Comparison of ENCODE assay signal across 8 mouse cellular contexts in genomic region chr7:28378066-28378690, GRCm38 (mm10). TPM values are rescaled to one million over a fixed set of nuclear protein-coding genes. Genes with fewer than 3 reads are reported as not detected.
DNase-seq lines count a peak whose midpoint lies in the region; ATAC-seq and TF ChIP-seq lines count a peak whose summit lies in the region.

No protein-coding gene starts in this region.

- 21% methylated on average over 32 of the region's 32 CpGs for WGBS in lung, embryonic 14.5 days
- WGBS in spleen, adult 2 months = under 1% methylated on average over 32 of the region's 32 CpGs

- no peak for TF ChIP-seq POLR2A in spleen, adult 2 months (IDR thresholded peaks at IDR 0.05; ENCODE audit: low read depth, low read length)

- H3K4me3 ChIP-seq in lung, embryonic 14.5 days (ENCODE audit: low read depth, low read length) = peak overlapping the region; percentile 76
- peak overlapping the region; percentile 74 for H3K4me3 ChIP-seq in spleen, adult 2 months (ENCODE audit: extremely low read depth, insufficient read depth, insufficient read length)

- H3K4me1 ChIP-seq in lung, embryonic 14.5 days (ENCODE audit: insufficient read depth) = peaks cover 44% of the 10 kb centered on the region
- peaks cover 16% of the 10 kb centered on the region for H3K4me1 ChIP-seq in spleen, adult 2 months (ENCODE audit: control insufficient read depth, insufficient read depth, insufficient read length)

- no peak for TF ChIP-seq CTCF in lung, embryonic 14.5 days (IDR thresholded peaks at IDR 0.05; ENCODE audit: low read depth)
- TF ChIP-seq CTCF in spleen, adult 2 months (IDR thresholded peaks at IDR 0.05; ENCODE audit: extremely low read depth, insufficient read depth, insufficient read length, insufficient replicate concordance) = no peak

- peaks cover 11% of the 10 kb centered on the region for H3K36me3 ChIP-seq in lung, embryonic 14.5 days (ENCODE audit: insufficient read depth)
- peaks cover 16% of the 10 kb centered on the region for H3K36me3 ChIP-seq in spleen, adult 2 months (ENCODE audit: control insufficient read depth, insufficient read depth, low read length)

- H3K4me2 ChIP-seq in lung, embryonic 14.5 days = peak overlapping the region; percentile 92

- H3K9me3 ChIP-seq in lung, embryonic 14.5 days (ENCODE audit: low read depth, low read length) = no peaks in the 10 kb centered on the region

- peak overlapping the region; percentile 85 for H3K9ac ChIP-seq in lung, embryonic 14.5 days

- no peaks in the 10 kb centered on the region for H3K27me3 ChIP-seq in lung, embryonic 14.5 days (ENCODE audit: insufficient read depth, low read length)
- H3K27me3 ChIP-seq in spleen, adult 2 months (ENCODE audit: control insufficient read depth, insufficient read depth, low read length) = no peaks in the 10 kb centered on the region

- no peak for ATAC-seq in lung, embryonic 14.5 days (ENCODE audit: insufficient read depth)
- ATAC-seq in megakaryocyte progenitor cell, adult 5-6 weeks (replicated peaks; ENCODE audit: poor library complexity) = no peak

- peak; percentile 74 for DNase-seq in 3134 (ENCODE audit: extremely low read depth, insufficient read length, low spot score)
- peak; percentile 51 for DNase-seq in adrenal gland, adult 8-10 months
- peak; percentile 98 for DNase-seq in heart, adult 11 months
- DNase-seq in kidney, adult 11 months = peak; percentile 88
- DNase-seq in lung, embryonic 14.5 days = peak; percentile 67
- DNase-seq in spleen, adult 2 months (ENCODE audit: low read depth in 1 of 2, low spot score in 2 of 2) = peak; percentile 53 to 76
- no peak for DNase-seq in ovary, adult 18-20 months (ENCODE audit: low spot score)

- peak overlapping the region; percentile 97 for H3K27ac ChIP-seq in lung, embryonic 14.5 days (ENCODE audit: low read depth)
- peak overlapping the region; percentile 97 for H3K27ac ChIP-seq in spleen, adult 2 months (ENCODE audit: insufficient read depth, low read length)

RNA-seq across cellular contexts. Expression of gene Zfp36, which starts 1.9 kb away (rescaled TPM):
- total RNA-seq in adrenal gland, adult 8-10 months (2022) = 10 to 100 TPM; 12.8 to 33.6 (median 21.5) TPM
- 12.9 and 13.2 TPM in 2 replicates for polyA plus RNA-seq in lung, embryonic 14.5 days (2014; fragmentation: Nextera tagmentation; extraction: Ambion mirVana)
- 106 and 138 TPM in 2 replicates for polyA plus RNA-seq in spleen, adult 2 months (2012; rRNA removed)
- total RNA-seq in megakaryocyte progenitor cell, adult 5-6 weeks (2015) = 87.3 and 149 TPM in 2 replicates
- 26.0 and 46.4 TPM in 2 replicates for total RNA-seq in megakaryocyte progenitor cell, adult 5-6 weeks (2017)

RNA-seq across cellular contexts. Expression of gene Plekhg2, which starts 5.8 kb away (rescaled TPM):
- total RNA-seq in adrenal gland, adult 8-10 months (2022) = 10 to 100 TPM; 13.6 to 28.9 (median 20.9) TPM
- 74.1 and 75.1 TPM in 2 replicates for polyA plus RNA-seq in lung, embryonic 14.5 days (2014; fragmentation: Nextera tagmentation; extraction: Ambion mirVana)
- polyA plus RNA-seq in spleen, adult 2 months (2012; rRNA removed) = 64.0 and 66.4 TPM in 2 replicates
- total RNA-seq in megakaryocyte progenitor cell, adult 5-6 weeks (2015) = 2.9 and 4.3 TPM in 2 replicates
- 2.0 and 2.1 TPM in 2 replicates for total RNA-seq in megakaryocyte progenitor cell, adult 5-6 weeks (2017)

RNA-seq across cellular contexts. Expression of gene Med29, which starts 14.3 kb away (rescaled TPM):
- total RNA-seq in adrenal gland, adult 8-10 months (2022) = 10 to 100 TPM; 24.5 to 44.1 (median 29.5) TPM
- polyA plus RNA-seq in lung, embryonic 14.5 days (2014; fragmentation: Nextera tagmentation; extraction: Ambion mirVana) = 45.9 and 49.1 TPM in 2 replicates
- 26.6 and 31.5 TPM in 2 replicates for polyA plus RNA-seq in spleen, adult 2 months (2012; rRNA removed)
- 30.6 and 36.8 TPM in 2 replicates for total RNA-seq in megakaryocyte progenitor cell, adult 5-6 weeks (2015)
- total RNA-seq in megakaryocyte progenitor cell, adult 5-6 weeks (2017) = 18.0 and 21.1 TPM in 2 replicates

RNA-seq across cellular contexts. Expression of gene Paf1, which starts 14.6 kb away (rescaled TPM):
- total RNA-seq in adrenal gland, adult 8-10 months (2022) = 100 to 1,000 TPM in 1 of 4 experiments, 10 to 100 TPM in 3; 61.6 to 102 (median 87.9) TPM
- 73.1 and 75.4 TPM in 2 replicates for polyA plus RNA-seq in lung, embryonic 14.5 days (2014; fragmentation: Nextera tagmentation; extraction: Ambion mirVana)
- polyA plus RNA-seq in spleen, adult 2 months (2012; rRNA removed) = 85.1 and 88.6 TPM in 2 replicates
- 63.9 and 89.2 TPM in 2 replicates for total RNA-seq in megakaryocyte progenitor cell, adult 5-6 weeks (2015)
- 146 and 184 TPM in 2 replicates for total RNA-seq in megakaryocyte progenitor cell, adult 5-6 weeks (2017)

RNA-seq across cellular contexts. Expression of gene Rps16, which starts 27.7 kb away (rescaled TPM):
- total RNA-seq in adrenal gland, adult 8-10 months (2022) = 1,000 to 10,000 TPM in 3 of 4 experiments, 100 to 1,000 TPM in 1; 948 to 1,196 (median 1,106) TPM
- polyA plus RNA-seq in lung, embryonic 14.5 days (2014; fragmentation: Nextera tagmentation; extraction: Ambion mirVana) = 1,310 and 1,324 TPM in 2 replicates
- polyA plus RNA-seq in spleen, adult 2 months (2012; rRNA removed) = 1,505 and 1,761 TPM in 2 replicates
- 3,279 and 3,562 TPM in 2 replicates for total RNA-seq in megakaryocyte progenitor cell, adult 5-6 weeks (2015)
- 756 and 903 TPM in 2 replicates for total RNA-seq in megakaryocyte progenitor cell, adult 5-6 weeks (2017)
